Mouse (Mus musculus): ENCODE measurements around the gene Tmem143.

- TF ChIP-seq POLR2A (IDR thresholded peaks at IDR 0.05; ENCODE audit: low read depth, low read length) = no peak
- no peak for TF ChIP-seq CTCF (IDR thresholded peaks at IDR 0.05; ENCODE audit: extremely low read depth, insufficient read depth, insufficient read length, insufficient replicate concordance)
Observed at GRCm38 (mm10) chr7:45939836-45940235, 43.1 kb downstream of the Tmem143 start.

Measured in spleen, adult 2 months (tissue).